Mouse (Mus musculus): Measurements from ENCODE around the gene Dcaf17.

Dcaf17 gene

DNA sequence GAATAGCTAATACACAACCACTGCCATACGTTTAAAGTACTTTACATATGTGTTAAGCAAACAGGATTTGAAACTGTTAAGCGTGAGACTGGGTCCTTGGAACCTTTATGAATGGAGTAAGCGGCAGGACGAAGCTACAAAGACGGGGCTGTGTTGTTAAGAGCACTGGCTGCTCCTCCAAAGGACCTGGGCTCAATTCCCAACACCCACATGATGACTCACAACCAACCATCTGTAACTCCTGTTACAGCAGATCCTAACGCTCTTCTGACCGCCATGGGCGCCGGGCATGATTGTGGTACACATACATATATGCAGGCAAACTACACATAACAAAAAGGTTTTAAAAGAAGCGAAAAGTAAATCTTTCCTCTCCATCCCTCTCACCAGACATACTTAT is 65.7 kb downstream of the Dcaf17 start:
- no peak for DNase-seq (ENCODE audit: extremely low spot score, low spot score)

GRCm38 (mm10) chr2:71121406-71121805 is 66.3 kb downstream of the Dcaf17 start:
- DNase-seq (ENCODE audit: extremely low spot score, low spot score) = no peak

DNA sequence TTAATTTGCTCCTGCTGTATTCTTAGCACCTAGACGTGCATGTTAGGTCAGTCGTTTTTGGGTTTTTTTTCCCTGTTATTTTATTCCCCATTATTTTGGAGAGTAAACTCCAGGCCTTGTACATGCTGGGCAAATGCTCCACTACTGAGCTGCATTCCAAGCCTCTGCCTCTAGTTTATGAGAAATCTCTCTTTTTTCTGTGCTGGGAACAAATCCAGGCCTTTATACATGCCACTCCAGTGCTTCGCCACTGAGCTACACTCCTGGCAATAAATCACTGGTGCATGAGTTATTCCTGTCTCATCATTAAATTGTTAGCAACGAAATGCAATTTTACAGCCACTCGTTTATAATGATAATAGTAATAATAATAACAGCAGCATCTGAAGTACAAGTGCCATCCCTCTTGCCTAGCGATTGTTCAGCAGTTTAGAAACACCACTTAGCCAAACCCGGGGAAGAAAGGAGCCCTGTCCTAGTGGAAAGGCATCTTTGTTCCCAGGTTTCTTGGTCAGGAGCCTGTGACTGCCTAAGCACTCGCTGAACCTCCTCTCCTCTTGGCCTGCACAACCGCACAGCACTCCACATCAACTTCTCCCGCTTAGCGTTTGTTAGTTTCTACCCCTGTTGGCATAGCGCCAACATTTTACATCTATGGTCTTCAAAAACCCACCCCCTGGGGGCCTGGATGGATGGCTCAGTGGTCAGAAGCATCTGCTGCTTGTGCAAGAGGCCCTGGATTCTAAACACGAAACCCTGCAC is 67.3 kb downstream of the Dcaf17 start:
- no peak for DNase-seq (ENCODE audit: extremely low spot score, low spot score)

DNA sequence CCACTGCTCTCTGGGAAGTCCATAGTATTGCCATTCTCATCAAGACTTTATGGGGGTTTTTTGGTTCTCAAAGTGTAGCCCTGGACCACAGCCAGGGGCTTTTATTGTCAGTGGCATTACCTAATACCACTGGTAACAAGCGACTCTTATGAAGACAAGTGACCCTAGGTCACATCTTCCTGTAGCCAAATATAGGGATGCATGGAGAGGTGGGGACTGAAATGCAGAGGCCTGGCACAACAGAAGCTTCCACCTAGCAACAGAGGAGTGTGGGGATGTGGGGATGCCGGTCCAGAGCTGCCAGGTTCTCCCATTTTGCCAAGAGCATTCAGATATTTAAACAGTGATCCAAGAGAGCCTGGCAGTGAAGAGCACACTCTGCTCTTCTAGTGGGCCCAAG is 68.5 kb downstream of the Dcaf17 start:
- DNase-seq (ENCODE audit: extremely low spot score, low spot score) = no peak

- no peak for DNase-seq (ENCODE audit: extremely low spot score, low spot score)
These were observed 72.8 kb downstream of the Dcaf17 start for GRCm38 (mm10) chr2:71127779-71128534.

DNA sequence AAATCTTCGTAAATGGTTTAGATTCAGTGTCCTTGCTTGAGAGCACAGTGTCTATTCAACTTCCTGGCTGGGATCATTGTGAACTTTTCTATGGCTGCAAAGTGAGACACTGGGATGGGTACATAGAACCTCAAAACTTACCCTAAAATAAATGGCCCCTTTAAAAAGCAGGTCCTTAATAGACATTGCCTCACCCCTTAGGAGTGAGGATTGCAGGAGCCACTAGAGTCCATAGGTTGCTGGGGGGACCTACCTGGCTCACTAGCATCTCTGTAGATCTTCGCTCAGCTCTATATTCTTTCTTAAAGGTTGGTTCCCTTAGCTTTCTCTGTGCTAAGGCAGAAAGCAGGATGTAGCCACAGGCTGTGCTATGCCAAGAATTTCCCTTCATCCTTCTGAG is 75.2 kb downstream of the Dcaf17 start:
- DNase-seq (ENCODE audit: extremely low spot score, low spot score) = no peak

- no peak for DNase-seq (ENCODE audit: extremely low spot score, low spot score)
These were observed 76.9 kb downstream of the Dcaf17 start for GRCm38 (mm10) chr2:71131866-71132496.

DNA sequence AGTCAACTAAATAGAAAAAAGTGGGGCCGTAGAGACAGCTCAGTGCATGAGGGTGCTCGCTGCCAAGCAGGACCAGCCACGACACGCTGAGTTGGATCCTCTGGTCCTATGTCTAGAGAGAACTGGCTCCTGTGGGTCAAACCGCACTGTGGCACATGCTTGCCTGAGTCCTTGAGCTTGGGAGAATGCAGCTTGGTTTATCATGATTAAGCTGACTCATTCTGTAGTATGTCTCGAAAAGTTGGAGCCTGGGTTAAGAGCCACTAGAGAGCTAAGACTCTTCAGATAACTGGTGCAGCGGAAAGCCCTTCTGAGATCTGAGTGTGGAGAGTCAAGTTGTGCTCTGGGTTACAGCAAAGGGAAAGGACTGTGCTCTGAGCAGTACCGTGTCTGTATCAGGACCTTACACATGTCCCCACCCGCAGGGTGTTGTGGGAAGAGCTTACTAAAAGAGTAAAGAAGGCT is 78.9 kb downstream of the Dcaf17 start:
- DNase-seq (ENCODE audit: extremely low spot score, low spot score) = no peak

GRCm38 (mm10) chr2:71134836-71135235 is 79.7 kb downstream of the Dcaf17 start:
- DNase-seq (ENCODE audit: extremely low spot score, low spot score) = no peak

GRCm38 (mm10) chr2:71140622-71141021 is 85.5 kb downstream of the Dcaf17 start:
- DNase-seq (ENCODE audit: extremely low spot score, low spot score) = no peak

- no peak for DNase-seq (ENCODE audit: extremely low spot score, low spot score)
These were observed 87.3 kb downstream of the Dcaf17 start for GRCm38 (mm10) chr2:71142410-71142809.

DNA sequence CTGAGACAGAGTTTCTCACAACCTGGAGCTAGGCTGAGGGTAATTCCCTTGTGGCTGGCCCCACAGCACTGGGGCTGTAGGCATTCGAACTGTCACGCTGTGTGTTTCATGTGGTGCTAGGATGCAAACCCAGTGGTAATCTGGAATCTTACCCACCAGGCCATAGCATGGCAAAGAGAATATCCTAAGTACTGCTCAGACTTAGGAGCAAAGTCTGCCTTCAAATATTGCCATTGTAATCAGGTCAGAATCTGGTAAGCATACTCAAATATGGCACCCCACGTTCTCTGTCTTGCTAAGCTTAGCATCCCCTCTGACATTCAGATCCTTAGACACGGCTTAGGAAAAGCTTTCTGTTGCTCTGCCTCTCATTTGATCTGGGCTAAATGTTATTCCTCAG is 90.7 kb downstream of the Dcaf17 start:
- DNase-seq (ENCODE audit: extremely low spot score, low spot score) = no peak

- no peak for DNase-seq (ENCODE audit: extremely low spot score, low spot score)
These were observed 91.1 kb downstream of the Dcaf17 start for GRCm38 (mm10) chr2:71146266-71146665.

GRCm38 (mm10) chr2:71147816-71148215 is 92.7 kb downstream of the Dcaf17 start:
- DNase-seq (ENCODE audit: extremely low spot score, low spot score) = no peak
